Mouse (Mus musculus) adrenal gland, adult (tissue): ENCODE measurements at regions not wholly inside any gene's neighbourhood (a gene's known extent, or its start where the extent isn't known, plus 50 kb on each side); places are given as distances from the start of the nearest gene placed in this dataset.
"Not testable (repeated sequence)": the region's sequence is repeated elsewhere in the genome, so short reads cannot be mapped to it uniquely, and the experiment has no call there.

Source experiments
- DNase-seq, 2 experiments: peaks; one replicate each; pipeline ENCODE4 v3.0.0; 2022 to 2023; ENCODE audit warnings: low spot score in 1 of 2; ENCODE audit not compliant: inconsistent age in 2 of 2

DNA sequence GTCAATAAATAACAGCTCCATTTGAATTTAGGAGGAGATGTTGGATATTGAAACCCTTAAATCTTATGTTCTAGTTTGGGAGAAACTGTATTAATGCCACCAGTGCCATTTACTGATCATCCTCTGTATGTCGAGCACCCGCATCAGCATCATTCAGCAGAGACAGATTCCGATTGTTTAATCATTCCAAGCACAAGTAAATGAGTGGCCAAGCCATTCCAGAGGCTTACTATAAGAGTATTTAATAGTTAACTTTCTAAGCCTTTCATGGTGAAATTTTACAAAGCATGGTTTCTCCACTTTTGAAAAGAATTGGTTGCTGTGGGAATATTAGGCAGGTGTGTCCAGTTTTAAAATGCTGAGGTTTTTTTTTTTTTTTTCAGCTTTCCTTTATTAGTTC lies 1363.9 kb upstream of the Got2 start:
- DNase-seq: no peak

- DNase-seq: peak in 1 of 2 experiments; percentile 41
Observed at GRCm38 (mm10) chr8:97251458-97251865, 1363.1 kb upstream of the Got2 start.

- no peak for DNase-seq
Observed at GRCm38 (mm10) chr8:97234551-97235107, 1346.3 kb upstream of the Got2 start.

DNA sequence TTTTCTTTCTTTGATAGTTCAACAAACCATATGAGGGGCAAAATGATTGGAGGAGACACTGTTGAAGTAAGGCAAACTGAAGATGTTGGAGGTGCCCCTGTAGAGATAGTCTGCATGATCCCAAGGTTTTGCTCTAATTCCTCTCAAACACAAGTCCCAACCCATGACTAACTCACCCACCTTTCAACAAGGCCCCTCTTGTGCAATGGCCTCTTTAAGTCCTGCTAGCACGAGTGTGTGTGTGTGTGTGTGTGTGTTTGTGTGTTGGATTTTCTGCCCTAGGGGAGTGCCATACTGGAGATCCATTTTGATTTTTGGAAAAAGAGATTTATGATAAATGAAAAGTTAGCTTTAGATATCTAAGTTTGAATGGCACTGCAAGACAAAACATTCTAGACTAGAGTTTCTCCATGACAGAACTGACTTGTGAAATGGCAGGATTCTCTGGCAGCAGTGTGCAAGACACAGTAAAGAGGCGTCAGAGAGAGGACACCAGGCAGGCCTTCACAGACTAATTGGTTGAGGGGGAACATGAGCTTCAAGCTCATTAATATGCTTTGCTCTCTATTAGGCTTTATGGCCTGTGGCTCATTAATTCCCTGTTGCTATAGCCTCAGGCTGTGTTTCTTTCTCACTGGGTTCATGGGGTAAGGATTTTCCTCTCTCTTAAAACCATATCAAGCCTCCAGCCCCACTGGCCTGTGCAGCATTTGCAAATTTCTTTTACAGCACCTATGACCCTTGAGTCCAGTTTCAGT lies 1344.5 kb upstream of the Got2 start:
- no peak for DNase-seq

GRCm38 (mm10) chr8:97231652-97232051 lies 1343.3 kb upstream of the Got2 start:
- no peak for DNase-seq

- DNase-seq: no peak
Observed at GRCm38 (mm10) chr8:97191806-97192205, 1303.5 kb upstream of the Got2 start.

DNA sequence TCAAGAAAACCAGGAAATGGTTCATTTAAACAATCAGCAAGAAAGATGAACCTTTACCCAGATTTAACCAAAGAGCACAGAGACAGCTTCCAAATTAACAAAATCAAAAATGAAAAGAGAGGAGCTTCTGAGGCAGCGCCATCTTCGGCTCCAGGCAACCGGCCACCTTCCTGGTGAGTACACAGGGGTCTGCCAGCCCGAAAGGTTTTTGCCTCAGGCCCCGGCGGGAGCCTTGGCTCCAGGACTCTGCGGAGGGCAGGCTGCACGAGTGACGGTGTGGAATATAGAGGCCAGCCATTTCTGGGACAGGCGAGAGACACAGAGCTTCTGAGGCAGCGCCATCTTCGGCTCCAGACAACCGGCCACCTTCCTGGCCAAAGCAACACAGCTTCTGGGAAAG lies 1295.5 kb upstream of the Got2 start:
- not testable (repeated sequence) for DNase-seq

DNA sequence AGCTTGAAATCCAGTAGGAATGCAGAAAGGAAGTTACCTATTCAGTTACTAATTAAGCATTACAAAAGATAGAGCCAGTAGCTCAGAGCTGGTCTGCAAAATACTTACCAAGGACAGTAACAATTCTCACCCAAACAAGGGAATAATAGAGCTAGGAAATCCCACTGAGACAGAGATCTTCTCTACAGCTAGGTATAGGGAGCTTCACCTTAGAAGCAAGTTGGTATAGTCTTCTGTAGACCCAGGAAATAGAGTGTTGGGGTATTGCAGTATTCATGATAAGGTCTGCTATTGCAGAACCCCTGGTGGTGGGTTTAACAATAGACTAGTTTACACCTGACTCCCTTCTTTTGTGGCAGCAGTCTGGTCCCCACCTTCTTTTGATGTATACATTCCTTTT lies 1294.1 kb upstream of the Got2 start:
- DNase-seq: not testable (repeated sequence)
